Mouse (Mus musculus) lung, postnatal 0 days (tissue): ENCODE data around the gene Bcor.

ENCODE experiments used
- CTCF ChIP-seq: IDR thresholded peaks from 2 replicates; pipeline ENCODE4 v1.5.1; 2016; ENCODE audit warnings: antibody characterized with exemption, mild to moderate bottlenecking
- EP300 ChIP-seq: IDR thresholded peaks from 2 replicates; pipeline ENCODE4 v1.6.1; 2016; ENCODE audit warnings: antibody characterized with exemption, mild to moderate bottlenecking, control low read depth

- no peak for TF ChIP-seq EP300
- no peak for TF ChIP-seq CTCF
Measured at GRCm38 (mm10) chrX:12081741-12082155, 78.4 kb downstream of the Bcor start.
